Mouse (Mus musculus): ENCODE measurements around the gene Fbp2. TPM values are rescaled to one million over a fixed set of nuclear protein-coding genes. Genes with fewer than 3 reads are reported as not detected.

Fbp2 gene
- polyA plus RNA-seq (2012; ENCODE audit: insufficient read depth, insufficient read length, missing spikeins) = not detected in 2 replicates

- H3K4me3 ChIP-seq (ENCODE audit: insufficient read depth, low read length) = no peak within 1 kb of the TSS
- no peak within 1 kb of the TSS for H3K27ac ChIP-seq (ENCODE audit: insufficient read depth, low read depth, low read length)
- no peaks in the 10 kb centered on the region for H3K4me1 ChIP-seq (ENCODE audit: control insufficient read depth, insufficient read depth, low read length)
- TF ChIP-seq POLR2A (IDR thresholded peaks at IDR 0.05; ENCODE audit: borderline replicate concordance, low read depth, low read length) = no peak
- TF ChIP-seq CTCF (IDR thresholded peaks at IDR 0.05; ENCODE audit: low read depth, low read length) = no peak
Measured at GRCm38 (mm10) chr13:62857941-62858915, at the start of gene Fbp2. Fbp2 (minus strand) TSS chr13:62858422.

DNA sequence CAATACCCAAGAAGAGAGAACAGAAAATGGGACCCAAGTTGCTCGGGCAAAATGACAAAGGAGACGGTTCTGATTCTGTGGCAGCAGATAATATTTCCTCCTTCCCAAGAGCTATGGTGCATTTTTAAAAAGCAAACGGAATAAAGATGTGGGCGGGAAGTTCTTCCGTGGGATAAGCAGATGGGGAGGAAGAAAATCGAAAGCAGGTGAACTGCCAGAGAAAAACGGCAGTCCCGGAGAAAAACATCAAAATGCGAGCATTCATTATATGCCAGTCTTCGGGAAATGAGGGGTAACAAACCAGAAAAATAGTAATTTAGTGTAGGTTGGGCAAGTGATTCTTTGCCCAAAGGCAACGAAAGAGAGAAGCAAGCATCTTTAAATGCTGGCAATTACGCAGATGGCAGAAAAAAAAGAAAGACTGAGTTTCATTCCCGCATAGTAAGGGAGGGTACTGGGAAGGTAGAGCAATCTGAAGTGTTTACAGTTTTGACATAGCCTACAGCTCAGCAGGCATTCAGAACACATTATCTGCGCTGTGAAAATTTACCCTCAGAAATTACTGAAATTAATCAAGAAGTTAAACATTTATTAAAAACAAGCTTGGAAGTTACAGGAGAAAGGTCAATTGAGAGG is 49.4 kb upstream of the Fbp2 start:
- H3K4me3 ChIP-seq (ENCODE audit: insufficient read depth, low read length) = no peak overlapping the region
- no peaks in the 10 kb centered on the region for H3K4me1 ChIP-seq (ENCODE audit: control insufficient read depth, insufficient read depth, low read length)
- H3K27ac ChIP-seq (ENCODE audit: insufficient read depth, low read depth, low read length) = no peak overlapping the region

GRCm38 (mm10) chr13:62901139-62901538 is 42.9 kb upstream of the Fbp2 start:
- H3K4me1 ChIP-seq (ENCODE audit: control insufficient read depth, insufficient read depth, low read length) = no peaks in the 10 kb centered on the region
- no peak for TF ChIP-seq POLR2A (IDR thresholded peaks at IDR 0.05; ENCODE audit: borderline replicate concordance, low read depth, low read length)
- TF ChIP-seq CTCF (IDR thresholded peaks at IDR 0.05; ENCODE audit: low read depth, low read length) = no peak
- no peak overlapping the region for H3K27ac ChIP-seq (ENCODE audit: insufficient read depth, low read depth, low read length)
- H3K4me3 ChIP-seq (ENCODE audit: insufficient read depth, low read length) = no peak overlapping the region

More for the DNA sequence above, 49.4 kb upstream of the Fbp2 start:
- TF ChIP-seq POLR2A (IDR thresholded peaks at IDR 0.05; ENCODE audit: borderline replicate concordance, low read depth, low read length) (no peak), CTCF (IDR thresholded peaks at IDR 0.05; ENCODE audit: low read depth, low read length) (no peak)

GRCm38 (mm10) chr13:62897927-62898646 is 39.9 kb upstream of the Fbp2 start:
- H3K4me1 ChIP-seq (ENCODE audit: control insufficient read depth, insufficient read depth, low read length) = peaks cover 2% of the 10 kb centered on the region; the same call in 1 of the 2 replicates
- no peak overlapping the region for H3K27ac ChIP-seq (ENCODE audit: insufficient read depth, low read depth, low read length)
- TF ChIP-seq POLR2A (IDR thresholded peaks at IDR 0.05; ENCODE audit: borderline replicate concordance, low read depth, low read length) = no peak
- TF ChIP-seq CTCF (IDR thresholded peaks at IDR 0.05; ENCODE audit: low read depth, low read length) = no peak
- H3K4me3 ChIP-seq (ENCODE audit: insufficient read depth, low read length) = no peak overlapping the region

DNA sequence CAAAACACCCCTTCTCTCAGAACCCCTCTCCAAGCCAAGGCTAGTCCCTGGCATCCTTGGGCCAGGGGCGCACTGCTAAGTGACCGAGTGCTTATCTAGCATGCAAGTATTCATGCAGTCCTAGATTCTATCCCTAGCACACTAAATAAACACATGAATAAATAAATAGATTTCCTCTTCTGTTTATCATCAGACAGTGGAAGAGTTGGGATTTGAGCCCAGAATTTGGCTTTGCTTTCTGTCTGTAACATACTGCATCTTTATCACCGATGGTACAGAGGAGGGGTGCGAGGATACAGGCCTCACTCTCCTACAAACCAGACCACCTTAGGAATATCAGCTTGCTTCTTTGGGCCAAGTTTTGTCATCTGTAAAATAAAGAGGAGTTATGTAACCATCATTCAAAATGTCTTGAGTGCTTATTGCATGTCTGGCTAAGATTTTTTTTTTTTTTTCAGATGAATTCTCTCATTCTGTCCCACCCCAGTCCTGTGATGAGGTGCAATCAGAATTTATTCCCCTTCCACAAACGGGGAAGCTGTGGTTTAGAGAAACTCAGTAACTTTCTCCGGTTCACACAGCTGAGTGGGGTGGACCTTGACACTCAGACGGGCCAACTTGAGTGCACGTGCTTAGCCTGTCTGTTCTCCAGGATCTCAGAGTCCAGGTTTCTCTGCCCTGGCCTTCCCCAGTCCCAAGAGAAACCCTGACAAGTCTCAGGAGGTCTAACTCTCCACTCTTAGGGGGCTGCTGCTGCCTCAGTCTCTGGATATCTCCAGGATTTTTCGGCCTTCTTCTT is 35.0 kb upstream of the Fbp2 start:
- Histone ChIP-seq H3K4me1 (ENCODE audit: control insufficient read depth, insufficient read depth, low read length) (peaks cover 2% of the 10 kb centered on the region; the same call in 1 of the 2 replicates), H3K27ac (ENCODE audit: insufficient read depth, low read depth, low read length) (no peak overlapping the region), H3K4me3 (ENCODE audit: insufficient read depth, low read length) (no peak overlapping the region)
- TF ChIP-seq POLR2A (IDR thresholded peaks at IDR 0.05; ENCODE audit: borderline replicate concordance, low read depth, low read length) = no peak
- no peak for TF ChIP-seq CTCF (IDR thresholded peaks at IDR 0.05; ENCODE audit: low read depth, low read length)

GRCm38 (mm10) chr13:62889311-62889710 is 31.1 kb upstream of the Fbp2 start:
- no peak for TF ChIP-seq POLR2A (IDR thresholded peaks at IDR 0.05; ENCODE audit: borderline replicate concordance, low read depth, low read length)
- no peak for TF ChIP-seq CTCF (IDR thresholded peaks at IDR 0.05; ENCODE audit: low read depth, low read length)
- no peak overlapping the region for H3K4me3 ChIP-seq (ENCODE audit: insufficient read depth, low read length)
- peaks cover 2% of the 10 kb centered on the region; the same call in 1 of the 2 replicates for H3K4me1 ChIP-seq (ENCODE audit: control insufficient read depth, insufficient read depth, low read length)
- no peak overlapping the region for H3K27ac ChIP-seq (ENCODE audit: insufficient read depth, low read depth, low read length)

DNA sequence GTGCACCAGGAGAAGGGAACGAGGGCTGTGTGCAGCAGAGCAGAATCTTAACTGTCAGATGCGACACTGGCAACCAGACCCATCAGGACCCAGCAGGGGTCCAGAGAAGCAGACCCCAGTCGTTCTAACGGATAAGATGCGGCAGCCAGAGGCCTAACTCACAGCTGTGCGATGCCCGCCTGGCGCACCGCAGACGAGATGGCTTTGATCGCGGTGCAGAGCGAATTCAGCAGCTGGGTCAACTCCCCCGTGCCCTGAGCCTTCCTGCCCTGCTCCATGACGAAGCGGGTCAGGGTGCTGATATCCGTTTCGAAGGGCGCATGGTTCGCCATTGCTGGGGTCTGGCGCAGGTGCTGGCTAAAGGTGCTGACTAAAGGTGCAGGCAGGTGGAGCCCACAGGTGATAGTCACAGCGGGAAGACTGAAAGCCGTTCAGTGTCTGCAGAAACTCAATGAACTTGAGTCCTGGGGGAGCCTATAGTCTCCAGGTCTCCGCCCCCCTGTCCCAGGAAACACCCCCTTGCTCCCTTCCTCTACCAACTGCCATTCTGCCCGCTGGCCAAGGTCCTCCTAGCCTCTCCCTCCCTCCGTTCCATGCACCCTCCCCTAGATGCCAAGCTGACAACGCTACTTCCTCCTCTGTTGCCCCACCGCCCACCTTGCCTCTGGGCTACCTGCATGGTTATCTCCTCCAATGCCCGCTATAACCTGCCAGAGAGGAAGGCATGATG is 29.7 kb upstream of the Fbp2 start, which contains the start of gene Fbp1:
Fbp1 (minus strand) TSS at position 571 of the 730 bp plus-strand sequence.
- Histone ChIP-seq H3K27ac (ENCODE audit: insufficient read depth, low read depth, low read length) (no peak within 1 kb of the TSS), H3K4me1 (ENCODE audit: control insufficient read depth, insufficient read depth, low read length) (no peaks in the 10 kb centered on the region; the same call in 1 of the 2 replicates), H3K4me3 (ENCODE audit: insufficient read depth, low read length) (no peak within 1 kb of the TSS)
- TF ChIP-seq CTCF (IDR thresholded peaks at IDR 0.05; ENCODE audit: low read depth, low read length) (no peak), POLR2A (IDR thresholded peaks at IDR 0.05; ENCODE audit: borderline replicate concordance, low read depth, low read length) (no peak)

GRCm38 (mm10) chr13:62884536-62884935 is 26.3 kb upstream of the Fbp2 start:
- no peak overlapping the region for H3K4me3 ChIP-seq (ENCODE audit: insufficient read depth, low read length)
- H3K27ac ChIP-seq (ENCODE audit: insufficient read depth, low read depth, low read length) = no peak overlapping the region
- peaks cover 10% of the 10 kb centered on the region for H3K4me1 ChIP-seq (ENCODE audit: control insufficient read depth, insufficient read depth, low read length)
- TF ChIP-seq POLR2A (IDR thresholded peaks at IDR 0.05; ENCODE audit: borderline replicate concordance, low read depth, low read length) = no peak
- no peak for TF ChIP-seq CTCF (IDR thresholded peaks at IDR 0.05; ENCODE audit: low read depth, low read length)

All from bone marrow macrophage, adult 2 months (primary cell).